Mouse (Mus musculus) CH12.LX (cell line): ENCODE measurements around the gene Prkci.

ENCODE experiments used
- CHD2 ChIP-seq: IDR thresholded peaks from 2 replicates; pipeline ENCODE4 v1.6.1; 2011; ENCODE audit warnings: low read length, improper control_type of control experiment
- CTCF ChIP-seq, 2 experiments: IDR thresholded peaks in 1 of 2; conservative IDR thresholded peaks in 1 of 2; 2 replicates each; pipeline ENCODE4 v1.5.1; 2011 to 2012; ENCODE audit warnings: low read depth in 2 of 2, low read length in 2 of 2, improper control_type of control experiment in 1 of 2, inconsistent platforms in 1 of 2, mild to moderate bottlenecking in 1 of 2, moderate library complexity in 1 of 2
- EP300 ChIP-seq: IDR thresholded peaks from 2 replicates; pipeline ENCODE4 v1.6.1; 2011; ENCODE audit warnings: low read length, improper control_type of control experiment
- IRF4 ChIP-seq: IDR thresholded peaks from 2 replicates; pipeline ENCODE4 v1.6.1; 2014; ENCODE audit warnings: low read depth, mild to moderate bottlenecking, inconsistent platforms, low read length, improper control_type of control experiment
- KAT2A ChIP-seq: IDR thresholded peaks from 2 replicates; pipeline ENCODE4 v1.6.1; 2012; ENCODE audit warnings: low read length, improper control_type of control experiment, inconsistent platforms; ENCODE audit not compliant: insufficient replicate concordance
- MAFK ChIP-seq: IDR thresholded peaks from 2 replicates; pipeline ENCODE4 v1.6.1; 2011; ENCODE audit warnings: low read length, improper control_type of control experiment; ENCODE audit not compliant: insufficient replicate concordance
- MAX ChIP-seq: IDR thresholded peaks from 2 replicates; pipeline ENCODE4 v1.6.1; 2011; ENCODE audit warnings: low read length, improper control_type of control experiment
- NRF1 ChIP-seq: IDR thresholded peaks from 2 replicates; pipeline ENCODE4 v1.6.1; 2014; ENCODE audit warnings: low read depth, mild to moderate bottlenecking, inconsistent platforms, low read length, improper control_type of control experiment, moderate library complexity
- POLR2A ChIP-seq: IDR thresholded peaks from 2 replicates; pipeline ENCODE4 v1.6.1; 2011; ENCODE audit warnings: low read depth, mild to moderate bottlenecking, improper control_type of control experiment, low read length
- TBP ChIP-seq: conservative IDR thresholded peaks from 2 replicates; pipeline ENCODE4 v1.6.1; 2011; ENCODE audit warnings: low read depth, low read length, improper control_type of control experiment
- ZKSCAN1 ChIP-seq: IDR thresholded peaks from 2 replicates; pipeline ENCODE4 v1.6.1; 2012; ENCODE audit warnings: low read depth, inconsistent platforms, low read length, improper control_type of control experiment, borderline replicate concordance

GRCm38 (mm10) chr3:30995899-30996687 is 546 bp downstream of the Prkci start:
- no peak for TF ChIP-seq POLR2A
- TF ChIP-seq KAT2A, result no peak
- TF ChIP-seq CTCF (conservative IDR thresholded peaks at IDR 0.05 in 1 of 2, IDR thresholded peaks at IDR 0.05 in 1 of 2; ENCODE audit: low read depth in 2 of 2, low read length in 2 of 2), result no peak
- no peak for TF ChIP-seq CHD2
- no peak for TF ChIP-seq TBP
- TF ChIP-seq MAFK, result no peak
- TF ChIP-seq ZKSCAN1, result no peak
- TF ChIP-seq NRF1, result no peak
- TF ChIP-seq EP300, result no peak
- no peak for TF ChIP-seq IRF4
- TF ChIP-seq MAX, result no peak; the same call in 1 of the 2 replicates
